Mouse (Mus musculus): ENCODE measurements around the gene Psen2. TPM values are rescaled to one million over a fixed set of nuclear protein-coding genes. Genes with fewer than 3 reads are reported as not detected.

The Psen2 gene
- polyA plus RNA-seq, 1 experiment from 2014 or later, result 12.3 TPM

GRCm38 (mm10) chr1:180303600-180303999, 40.4 kb upstream of the Psen2 start:
- Histone ChIP-seq H3K27me3 (replicated peaks; ENCODE audit: control insufficient read depth, insufficient read depth, low read length) (no peaks in the 10 kb centered on the region), H3K4me3 (ENCODE audit: low read depth, low read length) (no peak overlapping the region), H3K9me3 (ENCODE audit: control insufficient read depth) (no peaks in the 10 kb centered on the region), H3K36me3 (ENCODE audit: control insufficient read depth, insufficient read depth) (no peaks in the 10 kb centered on the region), H3K9ac (ENCODE audit: low read depth, low read length) (no peak overlapping the region), H3K4me2 (replicated peaks; ENCODE audit: low read depth) (no peak overlapping the region), H3K27ac (ENCODE audit: low read depth, low read length) (no peak overlapping the region), H3K4me1 (replicated peaks; ENCODE audit: control insufficient read depth, insufficient read depth, low read length) (peaks cover 19% of the 10 kb centered on the region; the same call in 1 of the 2 replicates)
- no peak for TF ChIP-seq CTCF (IDR thresholded peaks at IDR 0.05; ENCODE audit: low read depth)
- 71% methylated on average over 5 of the region's 5 CpGs for WGBS
- no peak for ATAC-seq

DNA sequence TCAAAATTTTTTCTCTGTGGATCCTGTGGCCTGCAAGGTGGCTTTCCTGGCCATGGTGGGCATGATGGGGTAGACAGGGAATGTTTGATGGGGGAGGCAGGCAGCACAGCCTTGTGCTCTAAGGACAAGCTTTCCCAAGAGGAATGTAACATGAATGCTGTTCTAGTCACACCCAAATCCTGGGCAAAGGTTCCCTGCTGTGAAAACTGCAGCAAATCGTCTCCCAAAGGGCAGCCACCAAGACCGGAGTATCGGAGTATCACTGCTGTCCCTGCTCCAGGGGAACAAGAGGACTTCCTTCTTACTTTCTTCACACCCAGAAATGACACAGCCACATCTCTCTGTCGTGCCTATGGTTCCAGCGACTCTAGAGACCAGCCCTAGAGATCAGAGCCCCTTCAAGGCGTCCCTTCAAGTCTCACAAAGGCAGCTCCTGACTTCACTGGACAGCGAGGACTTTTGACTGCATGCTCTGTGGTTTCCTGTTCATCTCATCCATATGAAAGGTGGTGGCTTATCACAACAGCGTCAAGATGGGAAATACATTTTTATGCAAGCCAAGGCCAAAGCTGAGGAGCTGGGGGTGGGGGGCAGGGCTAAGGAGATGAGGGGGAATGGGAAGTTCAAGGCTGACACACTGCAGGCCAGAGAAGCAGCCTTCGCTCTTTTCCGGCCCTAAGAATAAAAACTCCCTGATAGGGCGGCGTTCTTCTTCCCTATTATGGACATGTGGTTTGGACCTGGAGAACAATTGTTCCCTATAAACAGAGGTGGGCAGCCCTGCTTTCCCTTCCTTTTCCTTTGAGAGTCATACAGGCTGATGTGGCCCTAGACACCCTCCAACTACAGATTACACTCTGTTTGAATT, 39.2 kb upstream of the Psen2 start:
- H3K27ac ChIP-seq (ENCODE audit: low read depth, low read length), result peak overlapping the region; percentile 66
- no peak overlapping the region for H3K4me3 ChIP-seq (ENCODE audit: low read depth, low read length)
- 0 out of 2 replicates have a peak, but pooled peaks have one; percentile 12 for ATAC-seq
- no peak overlapping the region for H3K9ac ChIP-seq (ENCODE audit: low read depth, low read length)
- no peak overlapping the region; the same call in 1 of the 2 replicates for H3K4me2 ChIP-seq (replicated peaks; ENCODE audit: low read depth)
- no peaks in the 10 kb centered on the region for H3K36me3 ChIP-seq (ENCODE audit: control insufficient read depth, insufficient read depth)
- WGBS, result 40% methylated on average over 12 of the region's 12 CpGs
- peaks cover 19% of the 10 kb centered on the region; the same call in 1 of the 2 replicates for H3K4me1 ChIP-seq (replicated peaks; ENCODE audit: control insufficient read depth, insufficient read depth, low read length)
- no peaks in the 10 kb centered on the region for H3K9me3 ChIP-seq (ENCODE audit: control insufficient read depth)
- H3K27me3 ChIP-seq (replicated peaks; ENCODE audit: control insufficient read depth, insufficient read depth, low read length), result no peaks in the 10 kb centered on the region
- TF ChIP-seq CTCF (IDR thresholded peaks at IDR 0.05; ENCODE audit: low read depth), result no peak

DNA sequence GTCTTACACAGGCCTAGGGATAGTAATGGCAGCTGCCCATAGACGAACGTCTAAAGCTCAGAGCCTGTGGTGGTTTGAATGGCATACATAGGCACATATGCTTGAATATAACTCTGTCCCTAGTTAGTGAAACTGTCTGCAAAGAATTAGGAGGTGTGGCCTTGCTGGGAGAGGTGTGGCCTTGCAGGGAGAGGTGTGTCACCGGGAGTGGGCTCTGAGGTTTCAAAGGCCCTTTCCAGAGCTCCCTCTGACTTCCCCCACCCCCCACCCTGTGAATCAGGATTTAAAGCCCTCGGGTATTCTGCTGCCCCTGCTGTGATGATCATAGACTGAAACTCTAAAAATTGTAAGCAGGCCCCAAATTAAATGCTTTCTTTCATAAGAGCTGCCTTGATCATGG, 37.8 kb upstream of the Psen2 start:
- no peak overlapping the region for H3K27ac ChIP-seq (ENCODE audit: low read depth, low read length)
- WGBS, result 43% methylated on average over 4 of the region's 4 CpGs
- ATAC-seq, result no peak

DNA sequence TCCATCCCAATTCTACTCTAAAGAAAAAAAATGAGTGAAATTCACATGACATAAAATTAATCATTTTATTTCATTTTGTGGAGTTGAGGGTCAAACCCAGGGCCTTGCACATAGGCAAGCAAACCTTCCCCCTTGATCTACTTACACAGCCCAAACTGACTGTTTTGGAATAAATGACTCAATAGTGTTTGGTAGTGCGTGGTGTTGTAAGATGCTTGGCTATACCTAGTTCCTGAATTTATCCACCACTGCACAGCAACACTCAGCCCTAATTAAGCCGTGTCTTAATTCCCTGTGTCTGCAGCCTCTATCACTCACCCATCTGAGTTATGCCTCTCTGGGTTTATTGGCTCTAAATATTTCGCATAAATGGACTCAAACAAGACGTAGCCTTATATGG, 37.1 kb upstream of the Psen2 start:
- WGBS, result 87% methylated on average over 4 of the region's 4 CpGs
- H3K4me1 ChIP-seq (replicated peaks; ENCODE audit: control insufficient read depth, insufficient read depth, low read length), result peaks cover 19% of the 10 kb centered on the region; the same call in 1 of the 2 replicates
- H3K4me2 ChIP-seq (replicated peaks; ENCODE audit: low read depth), result no peak overlapping the region
- H3K27me3 ChIP-seq (replicated peaks; ENCODE audit: control insufficient read depth, insufficient read depth, low read length), result no peaks in the 10 kb centered on the region
- no peaks in the 10 kb centered on the region for H3K9me3 ChIP-seq (ENCODE audit: control insufficient read depth)
- no peak overlapping the region for H3K27ac ChIP-seq (ENCODE audit: low read depth, low read length)
- H3K4me3 ChIP-seq (ENCODE audit: low read depth, low read length), result no peak overlapping the region
- no peak for TF ChIP-seq CTCF (IDR thresholded peaks at IDR 0.05; ENCODE audit: low read depth)
- no peak for ATAC-seq
- no peaks in the 10 kb centered on the region for H3K36me3 ChIP-seq (ENCODE audit: control insufficient read depth, insufficient read depth)
- H3K9ac ChIP-seq (ENCODE audit: low read depth, low read length), result no peak overlapping the region

More for the DNA sequence above, 37.8 kb upstream of the Psen2 start:
- no peaks in the 10 kb centered on the region for H3K36me3 ChIP-seq (ENCODE audit: control insufficient read depth, insufficient read depth)
- H3K27me3 ChIP-seq (replicated peaks; ENCODE audit: control insufficient read depth, insufficient read depth, low read length), result no peaks in the 10 kb centered on the region
- no peak for TF ChIP-seq CTCF (IDR thresholded peaks at IDR 0.05; ENCODE audit: low read depth)
- H3K9ac ChIP-seq (ENCODE audit: low read depth, low read length), result no peak overlapping the region
- H3K4me1 ChIP-seq (replicated peaks; ENCODE audit: control insufficient read depth, insufficient read depth, low read length), result peaks cover 19% of the 10 kb centered on the region; the same call in 1 of the 2 replicates
- no peak overlapping the region for H3K4me2 ChIP-seq (replicated peaks; ENCODE audit: low read depth)
- H3K4me3 ChIP-seq (ENCODE audit: low read depth, low read length), result no peak overlapping the region
- H3K9me3 ChIP-seq (ENCODE audit: control insufficient read depth), result no peaks in the 10 kb centered on the region

GRCm38 (mm10) chr1:180299697-180300096, 36.5 kb upstream of the Psen2 start:
- no peak overlapping the region for H3K27ac ChIP-seq (ENCODE audit: low read depth, low read length)
- ATAC-seq, result no peak
- no peaks in the 10 kb centered on the region for H3K9me3 ChIP-seq (ENCODE audit: control insufficient read depth)
- no peaks in the 10 kb centered on the region for H3K27me3 ChIP-seq (replicated peaks; ENCODE audit: control insufficient read depth, insufficient read depth, low read length)
- H3K4me2 ChIP-seq (replicated peaks; ENCODE audit: low read depth), result no peak overlapping the region
- no peak overlapping the region for H3K4me3 ChIP-seq (ENCODE audit: low read depth, low read length)
- no peaks in the 10 kb centered on the region for H3K36me3 ChIP-seq (ENCODE audit: control insufficient read depth, insufficient read depth)
- WGBS, result 54% methylated on average over 4 of the region's 4 CpGs
- H3K4me1 ChIP-seq (replicated peaks; ENCODE audit: control insufficient read depth, insufficient read depth, low read length), result peaks cover 19% of the 10 kb centered on the region; the same call in 1 of the 2 replicates
- no peak for TF ChIP-seq CTCF (IDR thresholded peaks at IDR 0.05; ENCODE audit: low read depth)
- no peak overlapping the region for H3K9ac ChIP-seq (ENCODE audit: low read depth, low read length)

GRCm38 (mm10) chr1:180296088-180296487, 32.9 kb upstream of the Psen2 start:
- Histone ChIP-seq H3K4me2 (replicated peaks; ENCODE audit: low read depth) (no peak overlapping the region), H3K4me1 (replicated peaks; ENCODE audit: control insufficient read depth, insufficient read depth, low read length) (0 out of 2 replicates have a peak, but pooled peaks cover 2% of the 10 kb centered on the region), H3K27me3 (replicated peaks; ENCODE audit: control insufficient read depth, insufficient read depth, low read length) (peaks cover 5% of the 10 kb centered on the region; the same call in 1 of the 2 replicates), H3K36me3 (ENCODE audit: control insufficient read depth, insufficient read depth) (no peaks in the 10 kb centered on the region), H3K9me3 (ENCODE audit: control insufficient read depth) (no peaks in the 10 kb centered on the region), H3K9ac (ENCODE audit: low read depth, low read length) (no peak overlapping the region), H3K4me3 (ENCODE audit: low read depth, low read length) (no peak overlapping the region), H3K27ac (ENCODE audit: low read depth, low read length) (no peak overlapping the region)
- 87% methylated on average over 9 of the region's 9 CpGs for WGBS
- ATAC-seq, result no peak
- TF ChIP-seq CTCF (IDR thresholded peaks at IDR 0.05; ENCODE audit: low read depth), result no peak

Data from intestine, postnatal 0 days (tissue).